Mouse (Mus musculus): Measurements from ENCODE around the gene Errfi1. TPM values are rescaled to one million over a fixed set of nuclear protein-coding genes. Genes with fewer than 3 reads are reported as not detected.
A peak's percentile ranks its signal among the peaks of the same experiment; 100 is the strongest.

Errfi1 gene
- total and polyA plus RNA-seq, 3 experiments: 2.1 to 2.7 TPM; not detected in 1

GRCm38 (mm10) chr4:150914290-150914733 is 60.6 kb downstream of the Errfi1 start, which contains the start of the genes Park7 and Tnfrsf9:
Gene Park7, minus strand, starts transcription at chr4:150914437.
Gene Tnfrsf9, plus strand, starts transcription at chr4:150914562.
- Histone ChIP-seq H3K79me2 (ENCODE audit: control insufficient read depth, insufficient read depth, low read length, poor library complexity) (peaks cover 3% of the 10 kb centered on the region), H3K4me1 (ENCODE audit: control insufficient read depth in 1 of 2, insufficient read depth in 2 of 2, low read length in 2 of 2) (peaks cover 8 to 27% of the 10 kb centered on the region in 2 experiments), H3K9me3 (replicated peaks; ENCODE audit: insufficient read depth, low read length) (no peaks in the 10 kb centered on the region), H3K4me3 (ENCODE audit: control insufficient read depth in 1 of 2, insufficient read depth in 1 of 2, low read depth in 2 of 2, low read length in 2 of 2) (peak within 1 kb of the TSS; percentile 59 to 76), H3K36me3 (ENCODE audit: control insufficient read depth in 1 of 2, insufficient read depth in 2 of 2, low read length in 2 of 2) (peaks cover 0 to 17% of the 10 kb centered on the region in 2 experiments; a peak in 2 of 4 replicates), H3K9ac (ENCODE audit: control insufficient read depth, low read depth, low read length, poor library complexity, severe bottlenecking) (peak within 1 kb of the TSS; percentile 84), H3K27ac (ENCODE audit: control insufficient read depth, low read depth, low read length) (peak within 1 kb of the TSS; percentile 85), H3K27me3 (ENCODE audit: control insufficient read depth in 1 of 2, insufficient read depth in 2 of 2, low read length in 2 of 2) (no peaks in the 10 kb centered on the region)
- DNase-seq (ENCODE audit: low read depth, low spot score): peak; percentile 98
- TF ChIP-seq NRF1 (IDR thresholded peaks at IDR 0.05; ENCODE audit: insufficient read depth, low read depth, low read length, poor library complexity, severe bottlenecking) (peak; percentile 98), POLR2A (IDR thresholded peaks at IDR 0.05; ENCODE audit: control insufficient read depth in 1 of 2, insufficient read depth in 1 of 2, low read depth in 1 of 2, low read length in 2 of 2, poor library complexity in 1 of 2) (peak; percentile 67 to 94), SIN3A (IDR thresholded peaks at IDR 0.05; ENCODE audit: low read length) (peak; percentile 46), CTCF (IDR thresholded peaks at IDR 0.05 in 2 of 3, conservative IDR thresholded peaks at IDR 0.05 in 1 of 3; ENCODE audit: control insufficient read depth in 1 of 3, insufficient read depth in 1 of 3, low read depth in 2 of 3, low read length in 3 of 3, poor library complexity in 1 of 3, severe bottlenecking in 1 of 3) (peak in 2 of 3 experiments; percentile 36 to 49; a peak in 3 of 6 replicates), TCF12 (IDR thresholded peaks at IDR 0.05; ENCODE audit: low read depth, low read length) (peak; percentile 66), HCFC1 (IDR thresholded peaks at IDR 0.05; ENCODE audit: low read depth, low read length) (peak; percentile 91), ELF1 (IDR thresholded peaks at IDR 0.05; ENCODE audit: low read depth, low read length) (peak; percentile 78), NELFE (IDR thresholded peaks at IDR 0.05; ENCODE audit: low read depth, low read length) (peak; percentile 97), E2F4 (IDR thresholded peaks at IDR 0.05; ENCODE audit: borderline replicate concordance, low read depth, low read length) (peak; percentile 60; the same call in 1 of the 2 replicates), MAX (IDR thresholded peaks at IDR 0.05; ENCODE audit: low read length) (no peak), TBP (IDR thresholded peaks at IDR 0.05; ENCODE audit: low read depth, low read length) (peak; percentile 85), MAZ (IDR thresholded peaks at IDR 0.05; ENCODE audit: low read depth, low read length) (no peak), POLR2AphosphoS5 (IDR thresholded peaks at IDR 0.05; ENCODE audit: borderline replicate concordance, low read depth, low read length) (no peak), BHLHE40 (IDR thresholded peaks at IDR 0.05; ENCODE audit: borderline replicate concordance, low read depth, low read length) (no peak), ZMIZ1 (IDR thresholded peaks at IDR 0.05; ENCODE audit: low read depth, low read length) (peak; percentile 89), POLR2AphosphoS2 (IDR thresholded peaks at IDR 0.05; ENCODE audit: low read length) (peak; percentile 76; the same call in 1 of the 2 replicates), SMC3 (IDR thresholded peaks at IDR 0.05; ENCODE audit: low read depth, low read length) (no peak)

- no peaks in the 10 kb centered on the region for H3K27me3 ChIP-seq (ENCODE audit: control insufficient read depth in 1 of 2, insufficient read depth in 2 of 2, low read length in 2 of 2)
- H3K4me1 ChIP-seq (ENCODE audit: control insufficient read depth in 1 of 2, insufficient read depth in 2 of 2, low read length in 2 of 2): peaks cover 8 to 22% of the 10 kb centered on the region in 2 experiments
- peak overlapping the region; percentile 59 to 76 for H3K4me3 ChIP-seq (ENCODE audit: control insufficient read depth in 1 of 2, insufficient read depth in 1 of 2, low read depth in 2 of 2, low read length in 2 of 2)
- no peaks in the 10 kb centered on the region for H3K9me3 ChIP-seq (replicated peaks; ENCODE audit: insufficient read depth, low read length)
- peak overlapping the region; percentile 74 for H3K27ac ChIP-seq (ENCODE audit: control insufficient read depth, low read depth, low read length)
- H3K79me2 ChIP-seq (ENCODE audit: control insufficient read depth, insufficient read depth, low read length, poor library complexity): no peaks in the 10 kb centered on the region; the same call in 1 of the 2 replicates
- peaks cover 0 to 12% of the 10 kb centered on the region in 2 experiments; a peak in 2 of 4 replicates for H3K36me3 ChIP-seq (ENCODE audit: control insufficient read depth in 1 of 2, insufficient read depth in 2 of 2, low read length in 2 of 2)
- peak overlapping the region; percentile 84 for H3K9ac ChIP-seq (ENCODE audit: control insufficient read depth, low read depth, low read length, poor library complexity, severe bottlenecking)
- peak; percentile 72 for DNase-seq (ENCODE audit: low read depth, low spot score)
- TF ChIP-seq ZC3H11A (IDR thresholded peaks at IDR 0.05; ENCODE audit: low read depth, low read length): no peak
- TF ChIP-seq ELF1 (IDR thresholded peaks at IDR 0.05; ENCODE audit: low read depth, low read length): no peak
- no peak for TF ChIP-seq MEF2A (IDR thresholded peaks at IDR 0.05; ENCODE audit: extremely low read depth, insufficient replicate concordance, low read depth, low read length, poor library complexity, severe bottlenecking)
- no peak for TF ChIP-seq POLR2AphosphoS2 (IDR thresholded peaks at IDR 0.05; ENCODE audit: low read length)
- no peak for TF ChIP-seq CHD2 (IDR thresholded peaks at IDR 0.05; ENCODE audit: low read length)
- TF ChIP-seq MAX (IDR thresholded peaks at IDR 0.05; ENCODE audit: low read length): no peak
- no peak for TF ChIP-seq MXI1 (IDR thresholded peaks at IDR 0.05; ENCODE audit: low read depth, low read length)
- TF ChIP-seq ZKSCAN1 (IDR thresholded peaks at IDR 0.05; ENCODE audit: low read depth, low read length): no peak
- TF ChIP-seq CHD1 (IDR thresholded peaks at IDR 0.05; ENCODE audit: low read depth, low read length): no peak
- 0 out of 2 replicates have a peak, but pooled peaks have one; percentile 38 for TF ChIP-seq MYC (IDR thresholded peaks at IDR 0.05; ENCODE audit: low read depth, low read length)
- no peak for TF ChIP-seq POLR2AphosphoS5 (IDR thresholded peaks at IDR 0.05; ENCODE audit: borderline replicate concordance, low read depth, low read length)
- TF ChIP-seq POLR2A (IDR thresholded peaks at IDR 0.05; ENCODE audit: control insufficient read depth in 1 of 2, insufficient read depth in 1 of 2, low read depth in 1 of 2, low read length in 2 of 2, poor library complexity in 1 of 2): no peak
- no peak for TF ChIP-seq EP300 (IDR thresholded peaks at IDR 0.05; ENCODE audit: low read depth in 1 of 2, low read length in 2 of 2)
- no peak for TF ChIP-seq ZMIZ1 (IDR thresholded peaks at IDR 0.05; ENCODE audit: low read depth, low read length)
- TF ChIP-seq ZNF384 (IDR thresholded peaks at IDR 0.05; ENCODE audit: low read depth, low read length): no peak
- TF ChIP-seq RCOR1 (IDR thresholded peaks at IDR 0.05; ENCODE audit: low read depth, low read length): no peak
- TF ChIP-seq NELFE (IDR thresholded peaks at IDR 0.05; ENCODE audit: low read depth, low read length): no peak
- 0 out of 2 replicates have a peak, but pooled peaks have one; percentile 44 for TF ChIP-seq ETS1 (IDR thresholded peaks at IDR 0.05; ENCODE audit: low read depth, low read length)
These were observed 61.6 kb downstream of the Errfi1 start for GRCm38 (mm10) chr4:150915181-150915906.
